8 mouse cellular contexts compared by ENCODE assay signal in genomic region chr6:99726576-99727303, GRCm38 (mm10). TPM values are rescaled to one million over a fixed set of nuclear protein-coding genes. Genes with fewer than 3 reads are reported as not detected.
DNase-seq lines count a peak whose midpoint lies in the region; ATAC-seq and TF ChIP-seq lines count a peak whose summit lies in the region.

No protein-coding gene starts in this region.

- H3K36me3 ChIP-seq in lung, postnatal 0 days (ENCODE audit: insufficient read depth, low read length): no peaks in the 10 kb centered on the region
- H3K36me3 ChIP-seq in forebrain, embryonic 11.5 days (ENCODE audit: control insufficient read depth, insufficient read depth, low read length): no peaks in the 10 kb centered on the region
- no peaks in the 10 kb centered on the region for H3K36me3 ChIP-seq in limb, embryonic 12.5 days

- 4% methylated on average over 22 of the region's 22 CpGs for WGBS in lung, postnatal 0 days
- 3% methylated on average over 22 of the region's 22 CpGs for WGBS in forebrain, embryonic 11.5 days
- under 1% methylated on average over 22 of the region's 22 CpGs for WGBS in limb, embryonic 12.5 days
- 5% methylated on average over 22 of the region's 22 CpGs for WGBS in olfactory bulb, adult 2 months

- peaks cover 19% of the 10 kb centered on the region for H3K27me3 ChIP-seq in lung, postnatal 0 days (replicated peaks; ENCODE audit: insufficient read depth, low read length)
- H3K27me3 ChIP-seq in forebrain, embryonic 11.5 days (ENCODE audit: control insufficient read depth, insufficient read depth, low read length): peaks cover 18% of the 10 kb centered on the region
- H3K27me3 ChIP-seq in limb, embryonic 12.5 days: peaks cover 60% of the 10 kb centered on the region

- peak overlapping the region; percentile 70 for H3K4me2 ChIP-seq in lung, postnatal 0 days (replicated peaks; ENCODE audit: low read depth, low read length)
- H3K4me2 ChIP-seq in forebrain, embryonic 11.5 days (ENCODE audit: low read depth, low read length, severe bottlenecking): peak overlapping the region; percentile 98
- peak overlapping the region; percentile 96 for H3K4me2 ChIP-seq in limb, embryonic 12.5 days

- 0 out of 2 replicates have a peak, but pooled peaks have one; percentile 5 for TF ChIP-seq POLR2A in olfactory bulb, adult 2 months (IDR thresholded peaks at IDR 0.05; ENCODE audit: insufficient read depth, low read depth, low read length)

- TF ChIP-seq EP300 in lung, postnatal 0 days (IDR thresholded peaks at IDR 0.05): no peak

- no peak for TF ChIP-seq CTCF in lung, postnatal 0 days (IDR thresholded peaks at IDR 0.05)
- TF ChIP-seq CTCF in olfactory bulb, adult 2 months (IDR thresholded peaks at IDR 0.05; ENCODE audit: insufficient read depth, low read depth, low read length): no peak

- no peak for ATAC-seq in lung, postnatal 0 days
- peak; percentile 18 for ATAC-seq in forebrain, embryonic 11.5 days (replicated peaks; ENCODE audit: low FRiP score)
- ATAC-seq in limb, embryonic 12.5 days (ENCODE audit: insufficient number of reproducible peaks, insufficient read depth, low FRiP score, low TSS enrichment, low read depth): no peak; the same call in 1 of the 2 replicates

- H3K9ac ChIP-seq in lung, postnatal 0 days (replicated peaks; ENCODE audit: low read depth): no peak overlapping the region
- peak overlapping the region; percentile 39 for H3K9ac ChIP-seq in forebrain, embryonic 11.5 days (ENCODE audit: low read length)
- H3K9ac ChIP-seq in limb, embryonic 12.5 days (replicated peaks): peak overlapping the region; percentile 57

- H3K9me3 ChIP-seq in lung, postnatal 0 days (ENCODE audit: low read length): no peaks in the 10 kb centered on the region
- no peaks in the 10 kb centered on the region for H3K9me3 ChIP-seq in forebrain, embryonic 11.5 days (ENCODE audit: control insufficient read depth, low read length)
- H3K9me3 ChIP-seq in limb, embryonic 12.5 days: no peaks in the 10 kb centered on the region

- no peak overlapping the region for H3K27ac ChIP-seq in lung, postnatal 0 days (ENCODE audit: low read length)
- no peak overlapping the region for H3K27ac ChIP-seq in forebrain, embryonic 11.5 days (ENCODE audit: low read depth, low read length)
- H3K27ac ChIP-seq in limb, embryonic 12.5 days: no peak overlapping the region
- H3K27ac ChIP-seq in olfactory bulb, adult 2 months (ENCODE audit: insufficient read depth, low read depth, low read length): no peak overlapping the region; the same call in 1 of the 2 replicates

- no peak for DNase-seq in lung, postnatal 0 days (ENCODE audit: low spot score)
- DNase-seq in lung, postnatal 25 days (ENCODE audit: low spot score): no peak
- peak; percentile 66 for DNase-seq in forebrain, embryonic 11.5 days (ENCODE audit: low spot score)
- DNase-seq in urinary bladder, postnatal 4 days (ENCODE audit: low spot score in 2 of 2): no peak
- no peak for DNase-seq in layer of hippocampus, postnatal 14 days (ENCODE audit: low spot score in 2 of 2)
- no peak for DNase-seq in urinary bladder, postnatal 10 days (ENCODE audit: low spot score)

- H3K4me1 ChIP-seq in lung, postnatal 0 days (ENCODE audit: insufficient read depth, low read depth, low read length): peaks cover 7% of the 10 kb centered on the region
- H3K4me1 ChIP-seq in forebrain, embryonic 11.5 days (replicated peaks; ENCODE audit: control insufficient read depth, insufficient read depth, low read length): peaks cover 2% of the 10 kb centered on the region; the same call in 1 of the 2 replicates
- H3K4me1 ChIP-seq in limb, embryonic 12.5 days (replicated peaks): peaks cover 20% of the 10 kb centered on the region
- H3K4me1 ChIP-seq in olfactory bulb, adult 2 months (ENCODE audit: control insufficient read depth, insufficient read depth, low read length): peaks cover 15% of the 10 kb centered on the region

- peak overlapping the region; percentile 37 for H3K4me3 ChIP-seq in lung, postnatal 0 days (ENCODE audit: low read depth, low read length)
- peak overlapping the region; percentile 46 for H3K4me3 ChIP-seq in forebrain, embryonic 11.5 days (ENCODE audit: low read depth, low read length)
- peak overlapping the region; percentile 50 for H3K4me3 ChIP-seq in limb, embryonic 12.5 days (replicated peaks)
- H3K4me3 ChIP-seq in olfactory bulb, adult 2 months (ENCODE audit: insufficient read depth, low read depth, low read length): peak overlapping the region; percentile 58

RNA-seq across cellular contexts. Expression of gene Prok2, which starts 0.5 kb away (rescaled TPM):
- 0.39 and 0.42 TPM in 2 replicates for polyA plus RNA-seq in lung, postnatal 0 days (2015; fragmentation: Nextera tagmentation; extraction: Ambion mirVana)
- polyA plus RNA-seq in forebrain, embryonic 11.5 days (2014; fragmentation: Nextera tagmentation; extraction: Ambion mirVana): 1.2 and 2.0 TPM in 2 replicates
- 0.65 and 0.72 TPM in 2 replicates for polyA plus RNA-seq in limb, embryonic 12.5 days (2016; fragmentation: Nextera tagmentation; extraction: Ambion mirVana)
- polyA plus RNA-seq in olfactory bulb, adult 2 months (2012; ENCODE audit: insufficient read depth, insufficient read length, low replicate concordance, missing spikeins): not detected in 2 replicates
- total RNA-seq in layer of hippocampus, postnatal 14 days (2021): 1 to 10 TPM; 1.0 to 1.3 TPM

RNA-seq across cellular contexts. Expression of gene Gpr27, which starts 34.3 kb away (rescaled TPM):
- polyA plus RNA-seq in lung, postnatal 0 days (2015; fragmentation: Nextera tagmentation; extraction: Ambion mirVana): 2.0 and 2.3 TPM in 2 replicates
- polyA plus RNA-seq in forebrain, embryonic 11.5 days (2014; fragmentation: Nextera tagmentation; extraction: Ambion mirVana): 4.4 and 6.8 TPM in 2 replicates
- 4.5 and 6.7 TPM in 2 replicates for polyA plus RNA-seq in limb, embryonic 12.5 days (2016; fragmentation: Nextera tagmentation; extraction: Ambion mirVana)
- not detected in 2 replicates for polyA plus RNA-seq in olfactory bulb, adult 2 months (2012; ENCODE audit: insufficient read depth, insufficient read length, low replicate concordance, missing spikeins)
- total RNA-seq in layer of hippocampus, postnatal 14 days (2021): 10 to 100 TPM; 47.9 to 51.6 TPM
